Mouse (Mus musculus) right cerebral cortex, postnatal 4 days (tissue): ENCODE measurements around the gene Trim17.

Experiments used
- DNase-seq: peaks from one replicate; pipeline ENCODE4 v3.0.0-alpha.2; 2022

Gene Trim17

DNA sequence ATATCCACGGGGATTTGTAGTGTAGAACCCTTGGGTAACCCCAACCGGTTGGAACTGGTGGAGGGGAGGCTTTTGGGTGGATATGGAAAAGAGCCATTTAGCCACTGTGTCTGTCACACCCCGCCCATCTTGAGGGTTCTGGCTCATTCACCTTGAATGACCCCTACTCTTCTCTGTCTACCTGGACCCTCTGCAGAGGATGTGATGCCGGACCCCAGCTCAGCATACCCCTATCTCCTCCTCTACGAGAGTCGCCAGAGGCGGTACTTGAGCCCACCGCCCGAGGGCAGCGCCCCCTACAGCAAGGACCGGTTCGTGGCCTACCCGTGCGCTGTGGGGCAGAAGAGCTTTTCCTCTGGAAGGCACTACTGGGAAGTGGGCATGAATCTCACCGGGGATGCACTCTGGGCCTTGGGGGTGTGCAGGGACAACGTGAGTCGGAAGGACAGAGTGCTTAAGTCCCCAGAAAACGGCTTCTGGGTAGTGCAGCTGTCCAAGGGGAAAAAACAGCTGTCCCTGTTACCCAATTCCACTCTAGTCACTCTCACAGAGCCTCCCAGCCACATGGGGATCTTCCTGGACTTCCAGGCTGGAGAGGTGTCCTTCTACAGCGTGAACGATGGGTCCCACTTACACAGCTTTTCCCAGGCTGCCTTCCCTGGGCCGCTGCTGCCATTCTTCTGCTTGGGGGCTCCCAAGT, 16.5 kb downstream of the Trim17 start:
- no peak for DNase-seq

- DNase-seq, result no peak
These were observed 17.3 kb downstream of the Trim17 start for GRCm38 (mm10) chr11:58971796-58972195.

GRCm38 (mm10) chr11:58974414-58974813, 19.9 kb downstream of the Trim17 start:
- no peak for DNase-seq

DNA sequence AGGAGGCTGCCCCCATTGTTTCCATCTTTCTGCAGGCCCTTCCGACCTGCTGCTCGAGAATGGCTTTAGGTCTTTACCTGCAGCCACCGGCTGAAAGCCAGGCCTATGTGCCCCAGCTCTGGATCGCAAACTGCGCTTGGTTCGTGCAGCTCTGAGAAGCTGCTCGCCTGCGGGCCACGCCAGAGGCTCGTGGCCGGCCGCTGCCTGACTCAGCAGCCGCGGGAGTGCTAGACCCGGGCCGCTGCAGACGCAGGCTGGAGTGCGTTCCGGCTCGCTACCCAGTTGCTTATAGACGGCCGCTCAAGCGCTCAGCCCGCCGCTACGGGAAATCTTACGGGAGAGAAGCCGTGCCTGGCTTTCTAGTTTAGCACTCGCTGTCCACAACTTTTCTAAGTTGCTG, 22.7 kb downstream of the Trim17 start:
- DNase-seq, result no peak

- no peak for DNase-seq
These were observed 23.1 kb downstream of the Trim17 start for GRCm38 (mm10) chr11:58977607-58978026.

DNA sequence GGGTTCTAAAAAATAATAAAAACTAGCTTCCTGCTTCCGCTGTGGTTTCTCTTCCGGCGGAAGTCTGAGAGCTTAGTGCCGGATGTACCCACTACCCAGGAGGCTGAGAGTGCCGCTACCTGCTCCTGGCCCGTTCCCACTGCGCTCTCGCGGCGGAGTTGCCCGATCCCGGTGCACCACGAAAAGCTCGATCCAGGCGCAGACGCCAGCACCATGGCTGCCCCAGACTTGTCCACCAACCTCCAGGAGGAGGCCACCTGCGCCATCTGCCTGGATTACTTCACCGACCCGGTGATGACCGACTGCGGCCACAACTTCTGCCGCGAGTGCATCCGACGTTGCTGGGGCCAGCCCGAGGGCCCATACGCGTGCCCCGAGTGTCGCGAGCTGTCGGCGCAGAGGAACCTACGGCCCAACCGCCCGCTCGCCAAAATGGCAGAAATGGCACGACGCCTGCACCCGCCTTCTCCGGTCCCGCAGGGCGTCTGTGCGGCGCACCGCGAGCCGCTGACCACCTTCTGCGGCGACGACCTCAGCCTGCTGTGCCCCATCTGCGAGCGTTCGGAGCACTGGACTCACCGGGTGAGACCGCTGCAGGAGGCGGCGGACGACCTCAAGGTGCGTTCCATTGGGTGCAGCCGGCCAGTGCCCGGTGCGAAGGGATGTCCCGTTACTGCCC, 23.7 kb downstream of the Trim17 start, which contains the start of gene Trim11:
TSS of gene Trim11 (plus strand) at position 67 of the 679 bp plus-strand sequence.
- peak; percentile 58 for DNase-seq

GRCm38 (mm10) chr11:58978706-58979030, 24.2 kb downstream of the Trim17 start:
- no peak for DNase-seq

DNA sequence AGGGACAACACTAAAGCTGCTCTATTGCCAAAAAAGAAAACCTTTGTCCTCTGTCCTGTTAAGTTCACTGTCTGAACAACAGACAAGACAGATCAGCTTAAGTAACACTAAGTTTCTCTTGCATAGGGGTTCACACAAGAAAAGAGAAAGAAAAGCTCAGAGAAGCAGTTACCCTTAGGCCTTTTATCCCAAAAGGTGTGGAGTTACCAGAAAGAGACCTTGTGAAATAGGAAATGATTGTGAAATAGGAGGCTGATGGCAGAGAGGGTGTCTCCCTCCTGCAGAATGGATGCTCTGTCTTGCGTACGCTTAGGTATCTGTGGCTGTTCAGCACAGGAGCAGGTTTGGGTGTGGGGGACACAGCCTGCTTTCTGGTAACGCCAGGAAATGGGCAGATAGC, 24.7 kb downstream of the Trim17 start:
- no peak for DNase-seq

- no peak for DNase-seq
These were observed 25.2 kb downstream of the Trim17 start for GRCm38 (mm10) chr11:58979661-58980060.

DNA sequence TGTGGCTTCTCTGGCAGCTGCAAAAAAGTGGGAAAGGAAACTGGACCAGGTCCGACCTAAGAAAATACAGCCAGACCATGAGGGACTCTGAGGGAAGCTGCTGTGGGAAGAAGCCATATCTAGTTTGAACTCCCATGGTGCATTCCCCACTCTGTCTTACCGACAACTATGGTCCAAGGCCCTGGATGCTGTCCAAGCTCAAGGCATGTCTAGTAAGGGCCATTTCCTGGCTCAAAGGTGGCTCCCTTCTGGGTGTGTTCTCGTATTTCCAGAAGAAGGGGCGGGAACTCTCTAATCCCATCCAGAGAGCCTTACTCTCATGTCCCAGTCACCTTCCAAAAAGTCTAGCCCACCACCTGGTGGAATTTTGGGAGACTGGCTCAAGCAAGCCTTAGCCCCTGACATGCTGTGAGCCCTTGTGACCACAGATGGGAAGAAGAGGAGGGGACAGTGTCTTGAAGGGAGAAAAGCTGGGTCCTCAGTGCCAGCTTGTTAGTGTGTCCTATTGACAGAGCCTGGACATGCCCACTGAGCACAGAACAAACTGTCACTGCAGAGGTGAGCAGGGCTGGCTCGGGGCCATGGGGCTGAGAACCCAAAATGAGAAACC, 26.0 kb downstream of the Trim17 start:
- DNase-seq, result no peak

DNA sequence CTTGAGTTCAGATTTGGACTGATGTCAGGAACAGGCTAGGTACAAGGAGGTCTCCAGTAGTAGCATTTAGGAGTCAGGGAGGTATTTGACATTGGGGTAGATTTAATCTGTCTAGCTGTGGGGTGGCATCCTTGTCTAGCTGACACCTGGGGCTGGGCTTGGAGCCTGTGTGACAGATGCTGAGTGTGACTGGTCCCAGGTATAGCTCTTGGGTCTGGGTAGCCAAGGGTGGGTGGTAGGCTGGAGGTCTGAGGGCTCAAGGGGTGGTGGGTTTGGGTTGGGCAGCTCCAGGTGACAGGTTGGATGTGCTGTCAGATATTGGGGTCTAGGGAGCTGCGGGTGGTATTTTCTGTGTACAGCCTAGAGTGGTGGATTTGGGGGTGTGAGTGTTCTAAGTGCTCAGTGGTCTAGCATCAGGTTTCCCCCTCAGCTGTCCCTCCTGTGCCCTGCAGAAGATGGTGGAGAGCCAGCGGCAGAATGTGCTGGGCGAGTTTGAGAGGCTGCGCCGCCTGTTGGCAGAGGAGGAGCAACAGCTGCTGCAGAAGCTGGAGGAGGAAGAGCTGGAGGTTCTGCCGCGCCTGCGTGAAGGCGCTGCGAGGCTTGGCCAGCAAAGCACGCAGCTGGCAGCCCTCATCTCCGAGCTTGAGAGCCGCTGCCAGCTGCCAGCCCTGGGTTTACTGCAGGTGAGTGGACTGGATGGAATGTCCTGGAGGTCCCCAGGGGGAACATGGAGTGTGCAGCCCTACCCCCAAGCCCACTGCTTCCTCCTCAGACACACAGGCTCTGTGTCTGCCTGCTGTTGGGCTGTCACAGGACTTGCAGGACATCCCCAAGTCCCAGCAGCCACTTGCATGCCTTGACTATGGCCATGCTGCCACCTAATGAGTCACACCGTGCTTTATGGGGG, 27.3 kb downstream of the Trim17 start:
- peak; percentile 61 for DNase-seq

DNA sequence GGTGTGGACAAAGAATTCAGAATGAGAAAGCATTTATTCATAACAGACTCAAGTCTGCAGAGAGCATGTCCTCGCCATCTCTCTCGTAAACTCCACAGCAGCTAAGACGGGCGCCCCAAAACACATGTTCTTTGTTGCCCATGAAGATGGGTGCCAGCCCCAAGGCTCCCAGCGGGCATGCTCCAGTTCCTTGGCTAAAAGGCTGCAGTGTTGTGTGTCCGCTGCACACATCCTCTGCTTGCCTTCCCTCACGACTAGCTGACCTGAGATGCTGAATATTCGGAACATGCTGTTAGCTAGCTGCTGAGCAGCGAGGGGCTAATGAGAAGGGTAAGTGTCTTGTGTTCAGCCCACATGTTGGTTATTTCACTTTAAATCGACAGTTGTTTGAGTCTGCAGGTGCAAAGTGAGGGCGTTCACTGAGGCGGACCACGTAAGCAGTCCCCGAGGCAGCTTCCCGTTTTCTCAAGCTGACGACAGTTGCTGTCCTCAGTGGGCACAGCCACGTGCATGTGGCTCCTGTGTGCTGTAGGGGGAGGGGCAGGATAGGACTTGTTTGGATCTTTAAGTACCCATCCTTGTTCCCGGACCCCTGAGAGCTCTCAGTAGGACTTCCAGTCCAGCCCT, 28.1 kb downstream of the Trim17 start:
- no peak for DNase-seq

DNA sequence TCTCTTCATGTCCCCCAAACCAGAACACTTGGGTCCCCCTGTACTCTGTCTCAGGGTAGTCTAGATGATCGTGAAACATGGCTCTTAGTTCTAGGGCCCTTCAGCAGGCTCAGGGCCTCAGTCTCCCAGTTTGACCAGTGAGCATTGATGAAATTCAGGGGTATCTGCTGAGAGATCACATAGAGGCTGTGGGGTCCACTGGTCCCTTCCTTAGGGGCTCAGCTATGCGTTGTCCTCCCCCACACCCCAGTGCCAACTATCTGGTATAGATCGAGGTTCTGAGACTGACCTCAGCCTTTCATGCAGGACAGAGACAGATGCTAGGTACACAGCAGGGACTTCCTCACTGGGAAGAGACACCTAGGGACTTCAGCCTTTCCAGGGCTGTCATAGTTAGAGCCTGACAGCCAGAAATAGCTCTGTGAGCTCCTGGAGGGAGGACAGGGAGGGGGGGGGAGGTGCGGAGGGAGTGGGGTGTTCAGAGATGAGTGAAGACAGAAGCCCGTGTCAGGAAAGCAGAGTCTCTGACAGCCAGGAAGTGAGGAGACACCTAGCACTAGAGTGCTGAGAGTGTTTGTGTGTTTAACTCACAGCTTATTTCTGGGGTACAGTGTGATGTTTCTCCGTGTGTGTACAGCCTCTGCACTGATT, 29.3 kb downstream of the Trim17 start:
- no peak for DNase-seq

GRCm38 (mm10) chr11:58984657-58985056, 30.2 kb downstream of the Trim17 start:
- no peak for DNase-seq

- no peak for DNase-seq
These were observed 30.9 kb downstream of the Trim17 start for GRCm38 (mm10) chr11:58985299-58985917.

DNA sequence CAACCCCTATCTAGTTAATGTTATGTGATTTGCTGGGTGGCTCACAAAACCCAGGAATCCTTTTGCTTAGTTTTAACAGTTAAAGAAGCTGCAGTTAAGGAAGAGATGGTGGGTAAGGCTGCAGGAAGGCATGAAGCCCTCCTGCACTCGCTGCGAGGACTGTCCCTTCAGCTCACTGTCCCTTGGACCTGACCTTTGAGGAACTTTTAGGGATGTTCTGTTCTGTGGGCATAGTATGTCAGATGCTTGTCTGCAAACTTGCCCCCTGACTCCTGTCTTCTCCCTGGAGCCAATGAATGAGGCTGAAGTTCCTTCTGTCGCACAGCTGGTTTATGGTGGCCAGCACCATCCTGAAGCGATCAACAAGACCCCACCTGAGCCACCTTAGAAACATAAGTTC, 34.7 kb downstream of the Trim17 start:
- no peak for DNase-seq

DNA sequence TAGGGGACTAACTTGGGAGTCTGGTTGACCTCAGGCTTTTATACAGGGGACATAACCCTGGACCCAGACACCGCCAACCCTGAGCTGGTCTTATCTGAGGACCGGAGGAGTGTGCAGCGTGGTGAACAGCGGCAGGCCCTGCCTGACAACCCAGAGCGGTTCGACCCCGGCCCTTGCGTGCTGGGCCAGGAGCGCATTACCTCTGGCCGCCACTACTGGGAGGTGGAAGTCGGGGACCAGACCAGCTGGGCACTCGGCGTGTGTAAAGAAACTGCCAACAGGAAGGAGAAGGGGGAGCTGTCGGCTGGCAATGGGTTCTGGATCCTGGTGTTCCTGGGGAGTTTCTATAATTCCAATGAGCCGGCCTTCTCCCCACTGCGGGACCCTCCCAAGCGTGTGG, 35.7 kb downstream of the Trim17 start:
- no peak for DNase-seq

DNA sequence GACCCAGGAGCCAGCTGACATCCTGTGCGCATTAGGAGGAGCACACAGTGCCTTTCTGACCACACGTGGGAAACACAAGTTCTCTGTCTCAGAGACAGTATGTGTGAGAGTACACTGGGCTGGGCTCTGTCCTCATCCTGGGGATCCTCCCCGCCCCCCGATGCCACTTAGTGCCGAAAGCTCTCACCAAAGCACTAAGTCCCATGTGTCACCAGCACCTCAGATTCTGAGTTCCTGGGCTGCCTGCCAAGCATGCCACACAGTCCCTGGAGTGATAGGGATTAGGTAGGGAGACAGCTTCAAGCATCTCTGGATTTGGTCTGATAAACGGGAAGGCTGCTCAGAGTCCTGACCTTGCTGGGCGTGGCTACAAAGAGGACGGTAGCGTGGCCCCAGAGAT, 36.3 kb downstream of the Trim17 start:
- DNase-seq, result peak; percentile 23

DNA sequence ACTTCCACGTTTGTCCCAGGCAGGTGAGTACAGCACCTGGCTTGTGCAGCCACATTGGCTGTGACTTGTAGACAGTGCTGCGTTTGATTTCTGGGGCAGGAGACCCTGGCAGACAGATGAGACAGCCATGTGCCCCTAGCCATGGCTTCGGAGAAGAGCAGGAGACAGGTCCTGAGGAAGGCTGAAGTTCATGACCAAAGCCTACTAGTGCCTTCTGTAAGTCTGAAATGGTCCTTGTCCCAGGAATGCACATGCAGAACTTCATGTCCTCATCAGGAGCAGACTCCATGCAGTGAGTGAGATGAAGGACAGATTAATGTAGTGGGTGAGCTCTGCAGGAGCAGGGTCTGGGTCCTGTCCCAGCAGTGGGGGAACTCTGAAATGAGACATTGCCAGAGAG, 37.4 kb downstream of the Trim17 start:
- no peak for DNase-seq

DNA sequence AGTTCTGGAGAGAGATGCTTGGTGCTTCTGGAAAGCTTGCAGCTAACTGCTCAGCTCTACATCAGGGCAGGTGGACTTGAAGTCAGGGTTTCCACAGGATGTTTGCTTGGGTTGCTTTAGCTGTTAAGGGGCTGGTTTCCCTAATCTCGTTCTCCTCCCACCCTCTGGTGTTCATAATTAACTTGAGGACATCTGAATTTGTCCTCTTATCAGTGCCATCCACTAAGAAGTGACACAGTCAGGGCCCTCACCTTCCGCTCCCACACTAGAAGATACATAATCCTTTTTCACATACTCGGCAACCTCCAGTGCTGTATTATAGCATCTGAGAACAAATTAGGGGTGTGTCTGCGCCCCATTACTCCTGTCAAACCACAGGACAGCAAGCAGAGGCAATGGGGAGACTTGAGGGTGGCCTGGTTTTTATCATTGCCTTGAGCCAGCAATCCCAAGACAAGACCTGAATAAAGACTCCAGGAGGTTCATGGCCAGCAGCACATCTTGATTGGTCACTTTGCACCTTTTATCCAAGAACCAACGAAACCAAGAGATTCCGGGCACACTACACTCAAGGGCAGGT, 38.7 kb downstream of the Trim17 start:
- DNase-seq, result no peak

DNA sequence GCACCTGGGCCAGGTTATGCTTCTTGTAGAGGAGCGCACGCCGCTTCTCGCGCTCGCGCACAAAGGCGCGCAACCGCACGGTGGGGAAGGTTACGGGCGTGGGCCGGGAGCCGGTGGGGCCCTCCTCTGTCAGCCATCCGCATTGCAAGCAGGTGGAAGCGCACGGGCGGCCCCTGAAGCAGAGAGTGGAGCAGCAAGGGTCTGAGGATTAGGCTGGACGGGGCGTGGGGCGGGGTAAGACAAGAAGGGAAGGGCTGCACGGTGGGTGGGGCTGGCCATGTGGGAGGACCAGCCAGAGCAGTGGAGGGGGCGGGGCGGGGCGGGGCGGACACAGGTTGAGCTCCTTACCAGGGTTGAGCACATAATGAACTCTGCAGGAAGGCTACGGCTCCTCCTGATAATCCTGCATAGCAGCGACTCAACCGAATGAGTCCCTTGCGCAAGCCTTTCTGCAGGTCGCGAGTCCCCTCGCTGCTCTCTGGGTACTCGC, 39.9 kb downstream of the Trim17 start:
- peak; percentile 61 for DNase-seq
